Mouse (Mus musculus): Measurements from ENCODE around the gene Srrt. TPM values are rescaled to one million over a fixed set of nuclear protein-coding genes. Genes with fewer than 3 reads are reported as not detected.

Srrt gene
- polyA plus RNA-seq, 1 experiment from 2014 or later: 84.9 TPM

- H3K4me2 ChIP-seq: no peak overlapping the region
- no peaks in the 10 kb centered on the region for H3K27me3 ChIP-seq (replicated peaks)
- 75% methylated on average over 4 of the region's 4 CpGs for whole genome bisulfite sequencing
- H3K9ac ChIP-seq: 0 out of 2 replicates have a peak overlapping the region, but pooled peaks have one; percentile 24
- peaks cover 44% of the 10 kb centered on the region for H3K4me1 ChIP-seq
- no peak for ATAC-seq (ENCODE audit: extremely low read depth, insufficient number of reproducible peaks, low FRiP score, low TSS enrichment)
- H3K4me3 ChIP-seq: no peak overlapping the region
- no peaks in the 10 kb centered on the region for H3K36me3 ChIP-seq
- H3K27ac ChIP-seq (replicated peaks): peak overlapping the region; percentile 98
- no peaks in the 10 kb centered on the region; the same call in 1 of the 2 replicates for H3K9me3 ChIP-seq
Observed at GRCm38 (mm10) chr5:137346983-137347382, 39.5 kb upstream of the Srrt start.

GRCm38 (mm10) chr5:137346388-137346787 is 38.9 kb upstream of the Srrt start:
- Histone ChIP-seq H3K9ac (peak overlapping the region; percentile 63), H3K27ac (replicated peaks) (peak overlapping the region; percentile 98), H3K4me2 (peak overlapping the region; percentile 50), H3K4me3 (no peak overlapping the region), H3K4me1 (peaks cover 38% of the 10 kb centered on the region), H3K36me3 (no peaks in the 10 kb centered on the region), H3K9me3 (no peaks in the 10 kb centered on the region; the same call in 1 of the 2 replicates), H3K27me3 (replicated peaks) (no peaks in the 10 kb centered on the region)
- 50% methylated on average over 1 of the region's 1 CpGs for WGBS
- no peak for ATAC-seq (ENCODE audit: extremely low read depth, insufficient number of reproducible peaks, low FRiP score, low TSS enrichment)

GRCm38 (mm10) chr5:137345821-137346220 is 38.3 kb upstream of the Srrt start:
- ATAC-seq (ENCODE audit: extremely low read depth, insufficient number of reproducible peaks, low FRiP score, low TSS enrichment): no peak
- peak overlapping the region; percentile 50 for H3K4me2 ChIP-seq
- no peaks in the 10 kb centered on the region for H3K36me3 ChIP-seq
- H3K27me3 ChIP-seq (replicated peaks): no peaks in the 10 kb centered on the region
- WGBS: 19% methylated on average over 9 of the region's 9 CpGs
- no peaks in the 10 kb centered on the region; the same call in 1 of the 2 replicates for H3K9me3 ChIP-seq
- H3K4me3 ChIP-seq: peak overlapping the region; percentile 10; the same call in 1 of the 2 replicates
- peak overlapping the region; percentile 98 for H3K27ac ChIP-seq (replicated peaks)
- H3K9ac ChIP-seq: peak overlapping the region; percentile 63
- peaks cover 36% of the 10 kb centered on the region for H3K4me1 ChIP-seq

GRCm38 (mm10) chr5:137343869-137344268 is 36.4 kb upstream of the Srrt start:
- no peaks in the 10 kb centered on the region for H3K27me3 ChIP-seq (replicated peaks)
- H3K9ac ChIP-seq: no peak overlapping the region
- no peaks in the 10 kb centered on the region for H3K36me3 ChIP-seq
- no peaks in the 10 kb centered on the region; the same call in 1 of the 2 replicates for H3K9me3 ChIP-seq
- no peak overlapping the region for H3K27ac ChIP-seq (replicated peaks)
- ATAC-seq (ENCODE audit: extremely low read depth, insufficient number of reproducible peaks, low FRiP score, low TSS enrichment): no peak
- H3K4me2 ChIP-seq: no peak overlapping the region
- H3K4me1 ChIP-seq: peaks cover 46% of the 10 kb centered on the region
- no peak overlapping the region for H3K4me3 ChIP-seq

DNA sequence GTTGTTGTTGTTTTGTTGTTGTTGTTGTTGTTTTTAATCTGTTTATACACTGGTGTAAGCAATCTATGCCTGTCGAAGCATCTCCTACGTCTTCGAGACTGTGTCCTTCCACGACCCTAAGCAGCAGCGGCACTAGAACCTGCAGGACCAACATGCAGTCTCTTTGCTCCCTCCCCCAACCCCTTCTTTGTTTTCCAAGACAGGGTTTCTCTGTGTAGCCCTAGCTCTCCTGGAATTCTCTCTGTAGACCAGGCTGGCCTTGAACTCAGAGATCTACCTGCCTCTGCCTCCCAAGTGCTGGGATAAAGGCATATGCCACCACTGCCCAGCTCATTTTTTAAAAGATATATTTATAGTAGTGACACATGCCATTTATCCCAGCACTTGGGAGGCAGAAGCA is 35.9 kb upstream of the Srrt start:
- Histone ChIP-seq H3K9ac (no peak overlapping the region), H3K36me3 (no peaks in the 10 kb centered on the region), H3K27ac (replicated peaks) (no peak overlapping the region), H3K9me3 (no peaks in the 10 kb centered on the region; the same call in 1 of the 2 replicates), H3K4me2 (no peak overlapping the region), H3K4me1 (peaks cover 43% of the 10 kb centered on the region), H3K27me3 (replicated peaks) (no peaks in the 10 kb centered on the region), H3K4me3 (no peak overlapping the region)
- 82% methylated on average over 5 of the region's 5 CpGs for WGBS
- ATAC-seq (ENCODE audit: extremely low read depth, insufficient number of reproducible peaks, low FRiP score, low TSS enrichment): no peak

- ATAC-seq (ENCODE audit: extremely low read depth, insufficient number of reproducible peaks, low FRiP score, low TSS enrichment): no peak
- no peaks in the 10 kb centered on the region for H3K27me3 ChIP-seq (replicated peaks)
- H3K9ac ChIP-seq: no peak overlapping the region
- WGBS: 64% methylated on average over 7 of the region's 7 CpGs
- no peak overlapping the region for H3K4me3 ChIP-seq
- peaks cover 39% of the 10 kb centered on the region for H3K4me1 ChIP-seq
- H3K36me3 ChIP-seq: no peaks in the 10 kb centered on the region
- H3K9me3 ChIP-seq: no peaks in the 10 kb centered on the region; the same call in 1 of the 2 replicates
- no peak overlapping the region for H3K4me2 ChIP-seq
- no peak overlapping the region for H3K27ac ChIP-seq (replicated peaks)
Observed at GRCm38 (mm10) chr5:137342407-137343012, 35.0 kb upstream of the Srrt start.

DNA sequence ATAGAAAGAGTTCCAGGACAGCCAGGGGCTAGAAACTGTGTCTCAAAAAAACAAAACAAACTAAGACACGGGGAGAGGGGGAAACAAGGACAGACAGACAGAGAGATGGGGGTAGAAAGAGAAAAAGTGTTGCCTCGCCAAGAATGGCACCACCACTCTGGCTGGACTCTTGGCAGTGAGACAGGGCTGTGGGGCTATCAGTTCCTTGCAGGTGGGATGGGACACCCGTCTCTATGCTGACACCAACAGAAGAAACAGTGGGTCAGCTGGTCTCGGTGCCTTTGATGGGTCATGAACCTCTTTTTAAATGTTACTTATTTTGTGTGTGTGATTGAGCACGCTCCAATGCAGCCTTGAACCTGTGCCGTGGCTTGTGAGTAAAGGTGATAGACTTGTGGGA is 32.7 kb upstream of the Srrt start:
- H3K27ac ChIP-seq (replicated peaks): peak overlapping the region; percentile 88
- peak overlapping the region; percentile 75; the same call in 1 of the 2 replicates for H3K9ac ChIP-seq
- WGBS: 60% methylated on average over 6 of the region's 6 CpGs
- no peak for ATAC-seq (ENCODE audit: extremely low read depth, insufficient number of reproducible peaks, low FRiP score, low TSS enrichment)
- H3K4me3 ChIP-seq: no peak overlapping the region
- H3K27me3 ChIP-seq (replicated peaks): no peaks in the 10 kb centered on the region
- peaks cover 27% of the 10 kb centered on the region for H3K4me1 ChIP-seq
- no peaks in the 10 kb centered on the region; the same call in 1 of the 2 replicates for H3K9me3 ChIP-seq
- H3K4me2 ChIP-seq: peak overlapping the region; percentile 70; the same call in 1 of the 2 replicates
- no peaks in the 10 kb centered on the region for H3K36me3 ChIP-seq

- H3K4me3 ChIP-seq: peak overlapping the region; percentile 49
- no peaks in the 10 kb centered on the region for H3K27me3 ChIP-seq (replicated peaks)
- H3K4me1 ChIP-seq: peaks cover 27% of the 10 kb centered on the region
- peak overlapping the region; percentile 70 for H3K4me2 ChIP-seq
- no peak for ATAC-seq (ENCODE audit: extremely low read depth, insufficient number of reproducible peaks, low FRiP score, low TSS enrichment)
- H3K9me3 ChIP-seq: no peaks in the 10 kb centered on the region; the same call in 1 of the 2 replicates
- H3K36me3 ChIP-seq: no peaks in the 10 kb centered on the region
- peak overlapping the region; percentile 88 for H3K27ac ChIP-seq (replicated peaks)
- 12% methylated on average over 22 of the region's 22 CpGs for WGBS
- H3K9ac ChIP-seq: peak overlapping the region; percentile 75
Observed at GRCm38 (mm10) chr5:137339290-137339979, 32.0 kb upstream of the Srrt start.

- no peak for ATAC-seq (ENCODE audit: extremely low read depth, insufficient number of reproducible peaks, low FRiP score, low TSS enrichment)
- Histone ChIP-seq H3K9me3 (no peaks in the 10 kb centered on the region), H3K27ac (replicated peaks) (peak overlapping the region; percentile 88), H3K36me3 (no peaks in the 10 kb centered on the region), H3K27me3 (replicated peaks) (no peaks in the 10 kb centered on the region), H3K9ac (peak overlapping the region; percentile 75), H3K4me1 (peaks cover 27% of the 10 kb centered on the region), H3K4me2 (peak overlapping the region; percentile 70), H3K4me3 (peak overlapping the region; percentile 49)
- 3% methylated on average over 11 of the region's 11 CpGs for WGBS
Observed at GRCm38 (mm10) chr5:137338663-137339289, 31.3 kb upstream of the Srrt start.

DNA sequence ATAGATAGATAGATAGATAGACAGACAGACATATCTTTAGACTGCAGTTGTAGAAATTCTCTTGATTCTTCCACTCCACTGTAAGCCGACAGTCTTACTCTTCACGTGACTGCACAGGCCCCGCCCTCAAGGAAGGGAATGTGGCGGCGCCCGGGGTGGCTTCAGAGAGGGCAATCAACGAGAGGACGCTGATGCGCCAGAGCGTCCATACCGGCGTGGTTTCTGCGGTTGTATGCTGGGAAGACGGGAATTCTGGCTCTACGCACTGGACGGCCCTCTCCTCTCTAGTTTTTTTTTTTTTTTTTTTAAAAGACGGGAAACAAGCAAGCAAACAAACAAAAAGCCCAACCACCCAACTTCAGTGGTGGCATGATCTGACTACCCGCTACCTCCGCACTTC is 30.8 kb upstream of the Srrt start:
- no peaks in the 10 kb centered on the region for H3K36me3 ChIP-seq
- no peaks in the 10 kb centered on the region for H3K9me3 ChIP-seq
- ATAC-seq (ENCODE audit: extremely low read depth, insufficient number of reproducible peaks, low FRiP score, low TSS enrichment): peak; percentile 59; the same call in 1 of the 2 replicates
- peak overlapping the region; percentile 70 for H3K4me2 ChIP-seq
- H3K27ac ChIP-seq (replicated peaks): peak overlapping the region; percentile 88
- peaks cover 27% of the 10 kb centered on the region for H3K4me1 ChIP-seq
- peak overlapping the region; percentile 75 for H3K9ac ChIP-seq
- under 1% methylated on average over 19 of the region's 19 CpGs for WGBS
- H3K4me3 ChIP-seq: peak overlapping the region; percentile 49
- H3K27me3 ChIP-seq (replicated peaks): no peaks in the 10 kb centered on the region

- H3K36me3 ChIP-seq: no peaks in the 10 kb centered on the region
- no peak for ATAC-seq (ENCODE audit: extremely low read depth, insufficient number of reproducible peaks, low FRiP score, low TSS enrichment)
- no peak overlapping the region for H3K4me3 ChIP-seq
Observed at GRCm38 (mm10) chr5:137337190-137337589, 29.7 kb upstream of the Srrt start.

More at GRCm38 (mm10) chr5:137337190-137337589, 29.7 kb upstream of the Srrt start:
- Histone ChIP-seq H3K4me1 (peaks cover 32% of the 10 kb centered on the region), H3K9ac (peak overlapping the region; percentile 52; the same call in 1 of the 2 replicates), H3K27me3 (replicated peaks) (no peaks in the 10 kb centered on the region), H3K27ac (replicated peaks) (peak overlapping the region; percentile 32), H3K9me3 (no peaks in the 10 kb centered on the region), H3K4me2 (no peak overlapping the region)
- 31% methylated on average over 8 of the region's 8 CpGs for WGBS
